Mouse (Mus musculus) mammary gland, adult 2 months (tissue): ENCODE measurements around the gene Ddx4. TPM values are rescaled to one million over a fixed set of nuclear protein-coding genes. Genes with fewer than 3 reads are reported as not detected.

Experiments
- polyA plus RNA-seq: library from polyadenylated mRNA; depleted of rRNA; stranded (reverse); fragments of >200 nt; gene quantifications from 2 replicates; pipeline ENCODE4 v1.2.3, GENCODE M21; 2012; ENCODE audit warnings: low replicate concordance; rRNA removed

Gene Ddx4
- 0.11 TPM in 1 of 2 replicates, not detected in the other for polyA plus RNA-seq

DNA sequence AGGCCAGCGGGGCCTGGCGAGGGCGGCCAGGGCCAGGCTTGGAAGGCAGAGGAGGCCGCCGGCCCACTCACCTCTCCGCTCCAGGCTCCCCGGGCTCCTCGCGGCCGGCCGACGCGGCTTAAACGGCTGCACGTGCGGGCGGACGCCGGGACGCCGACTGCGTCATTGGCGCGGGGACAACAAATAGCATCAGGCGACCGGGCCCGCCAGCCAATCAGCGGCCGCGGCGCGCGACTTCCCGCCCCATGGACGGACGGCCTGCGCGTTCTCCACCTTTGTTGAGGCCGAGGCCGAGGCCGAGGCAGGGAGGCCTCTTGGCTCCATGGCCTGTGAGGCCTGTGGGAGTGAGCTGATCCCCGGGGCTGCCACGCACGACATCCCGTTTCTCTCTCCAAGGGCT lies at the start of gene Ddx4:
Gene Ddx4 (minus strand): TSS at position 271 of the 400 bp plus-strand sequence.

DNA sequence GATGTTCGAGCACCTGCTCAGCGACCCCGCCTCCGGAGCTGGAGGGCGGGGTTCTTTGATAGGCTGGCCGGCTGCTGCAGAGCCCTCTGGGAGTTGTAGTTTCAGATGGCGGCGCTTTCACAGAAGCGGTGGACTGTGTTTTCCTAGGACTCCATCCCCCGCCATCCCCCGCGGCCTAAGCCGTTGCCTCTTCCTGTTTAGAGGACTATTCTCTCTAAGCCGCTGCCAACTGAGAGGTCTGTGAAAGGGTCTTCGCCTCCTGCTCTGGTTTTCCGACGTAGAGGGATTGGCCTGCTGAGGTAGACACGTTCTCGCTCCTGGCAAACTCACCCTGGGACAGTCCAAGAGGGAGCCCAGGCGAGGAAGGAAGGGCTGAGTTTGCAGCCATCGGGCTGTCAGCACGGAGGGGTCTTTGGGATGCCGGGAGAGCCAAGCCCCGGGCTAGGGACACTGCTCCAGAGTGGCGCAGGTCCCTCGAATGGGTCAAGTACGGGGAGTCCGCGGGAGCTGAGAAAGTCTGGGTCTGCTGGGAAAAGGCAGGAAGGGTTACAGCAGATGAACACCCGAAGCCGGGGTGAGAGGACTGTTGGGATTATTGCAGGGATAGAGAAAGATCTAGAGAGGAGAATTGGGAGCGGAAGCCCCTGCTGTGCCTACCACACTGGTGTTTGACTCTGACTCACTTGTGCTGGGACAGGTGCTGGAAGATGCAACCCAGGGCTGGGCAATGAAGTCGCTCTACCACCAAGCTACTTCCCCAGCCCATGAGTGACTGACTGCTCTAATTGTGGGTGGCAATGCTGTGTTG lies 8.5 kb upstream of the Ddx4 start, which contains the start of gene Slc38a9:
Gene Slc38a9 (plus strand): TSS at position 178 of the 808 bp plus-strand sequence.

GRCm38 (mm10) chr13:112594260-112594659 lies 58.0 kb downstream of the Ddx4 start, which contains the start of gene Il31ra:
TSS of gene Il31ra (minus strand) at chr13:112594360.

Other genes starting within 250 kb of the Ddx4 start
- 37.0 and 52.8 TPM in 2 replicates for gene Il6st, start 188.4 kb downstream of the Ddx4 start, polyA plus RNA-seq
- 0.42 and 1.1 TPM in 2 replicates for gene Il31ra, start 58.1 kb downstream of the Ddx4 start, polyA plus RNA-seq
- 11.7 and 17.6 TPM in 2 replicates for gene Slc38a9, start 8.3 kb upstream of the Ddx4 start, polyA plus RNA-seq
- gene Plpp1, start 148.3 kb upstream of the Ddx4 start, polyA plus RNA-seq: 27.3 and 41.8 TPM in 2 replicates